In genomic region chr4:34784865-34785264, GRCm38 (mm10) we compare ENCODE assay signal across 13 mouse cellular contexts. TPM values are rescaled to one million over a fixed set of nuclear protein-coding genes. Genes with fewer than 3 reads are reported as not detected.
A peak's percentile ranks its signal among the peaks of the same experiment; 100 is the strongest.
DNase-seq lines count a peak whose midpoint lies in the region; ATAC-seq and TF ChIP-seq lines count a peak whose summit lies in the region.
"Had no signal": no experiment of that assay in that cellular context is flagged by ENCODE, and none has a peak within 500 bp of the region (broad histone marks: within the 10 kb centered on the region; RNA-seq: fewer than 3 reads in every experiment).

No protein-coding gene starts in this region.

- TF ChIP-seq CTCF in liver, embryonic 14.5 days (IDR thresholded peaks at IDR 0.05; ENCODE audit: low read depth) = peak; percentile 39; the same call in 1 of the 2 replicates

- H3K4me2 ChIP-seq in liver, embryonic 14.5 days (ENCODE audit: low read depth) = no peak overlapping the region
- no peak overlapping the region for H3K4me2 ChIP-seq in liver, embryonic 12.5 days
- H3K4me2 ChIP-seq: forebrain, embryonic 13.5 days had no signal

- no peak overlapping the region for H3K27ac ChIP-seq in liver, embryonic 14.5 days
- H3K27ac ChIP-seq in liver, embryonic 12.5 days = no peak overlapping the region
- H3K27ac ChIP-seq: forebrain, embryonic 13.5 days had no signal

- H3K27me3 ChIP-seq in liver, embryonic 14.5 days (ENCODE audit: control insufficient read depth, insufficient read depth, low read length) = no peaks in the 10 kb centered on the region
- no peaks in the 10 kb centered on the region; the same call in 1 of the 2 replicates for H3K27me3 ChIP-seq in liver, embryonic 12.5 days (replicated peaks)
- H3K27me3 ChIP-seq: forebrain, embryonic 13.5 days had no signal

- no peak for ATAC-seq in liver, embryonic 14.5 days (ENCODE audit: insufficient read depth)
- no peak for ATAC-seq in liver, embryonic 12.5 days
- ATAC-seq: forebrain, embryonic 13.5 days; hindbrain, embryonic 16.5 days had no signal

- no peak overlapping the region for H3K9ac ChIP-seq in liver, embryonic 14.5 days (replicated peaks)
- no peak overlapping the region for H3K9ac ChIP-seq in liver, embryonic 12.5 days
- H3K9ac ChIP-seq: forebrain, embryonic 13.5 days had no signal

- H3K4me1 ChIP-seq in liver, embryonic 14.5 days (replicated peaks; ENCODE audit: control insufficient read depth in 2 of 2, insufficient read depth in 2 of 2, low read length in 1 of 2) = no peaks in the 10 kb centered on the region
- no peaks in the 10 kb centered on the region for H3K4me1 ChIP-seq in liver, embryonic 12.5 days
- H3K4me1 ChIP-seq: forebrain, embryonic 13.5 days had no signal

- DNase-seq in embryo, embryonic 10 days (ENCODE audit: low spot score) = peak; percentile 20
- no peak for DNase-seq in embryo, embryonic 10.5 days (ENCODE audit: low spot score)
- no peak for DNase-seq in liver, embryonic 14.5 days (ENCODE audit: low read depth in 3 of 3, low spot score in 3 of 3)
- DNase-seq in ES-CJ7 (ENCODE audit: low read depth, low spot score) = peak; percentile 92
- DNase-seq in lung, postnatal 14 days = peak; percentile 6
- no peak for DNase-seq in layer of hippocampus, adult 9-10 months (ENCODE audit: low spot score)
- no peak for DNase-seq in urinary bladder, postnatal 10 days (ENCODE audit: low spot score)
- DNase-seq: adrenal gland, adult 2 months had no signal

- TF ChIP-seq EP300 in liver, embryonic 14.5 days (IDR thresholded peaks at IDR 0.05; ENCODE audit: low read depth) = no peak

- no peaks in the 10 kb centered on the region for H3K36me3 ChIP-seq in liver, embryonic 14.5 days (replicated peaks; ENCODE audit: control insufficient read depth, insufficient read depth, low read depth)
- no peaks in the 10 kb centered on the region for H3K36me3 ChIP-seq in liver, embryonic 12.5 days

- H3K4me3 ChIP-seq in liver, embryonic 14.5 days (ENCODE audit: insufficient read depth in 1 of 2, low read depth in 2 of 2, low read length in 2 of 2) = no peak overlapping the region
- H3K4me3 ChIP-seq in liver, embryonic 12.5 days = no peak overlapping the region
- H3K4me3 ChIP-seq: forebrain, embryonic 13.5 days; megakaryocyte, embryonic 14.5 days had no signal

- 51% methylated on average over 5 of the region's 5 CpGs for WGBS in liver, embryonic 14.5 days (ENCODE audit: insufficient replicate concordance)
- WGBS in liver, embryonic 12.5 days (ENCODE audit: insufficient replicate concordance) = 43% methylated on average over 5 of the region's 5 CpGs

- no peaks in the 10 kb centered on the region for H3K9me3 ChIP-seq in liver, embryonic 14.5 days (ENCODE audit: control insufficient read depth, low read length)
- H3K9me3 ChIP-seq in liver, embryonic 12.5 days (replicated peaks) = no peaks in the 10 kb centered on the region
- H3K9me3 ChIP-seq: forebrain, embryonic 13.5 days had no signal

RNA-seq across cellular contexts. Expression of gene Smim8, which starts 6.6 kb away (rescaled TPM):
- 4.0 and 8.5 TPM in 2 replicates for polyA plus RNA-seq in liver, embryonic 14.5 days (2012; rRNA removed)
- 26.4 and 30.6 TPM in 2 replicates for polyA plus RNA-seq in liver, embryonic 14.5 days (2014; fragmentation: Nextera tagmentation; extraction: Ambion mirVana)
- polyA plus RNA-seq in liver, embryonic 12.5 days (2016; fragmentation: Nextera tagmentation; extraction: Ambion mirVana) = 30.0 and 30.3 TPM in 2 replicates

RNA-seq across cellular contexts. Expression of gene Gm136, which starts 28.8 kb away (rescaled TPM):
- not detected in 2 replicates for polyA plus RNA-seq in liver, embryonic 14.5 days (2012; rRNA removed)
- polyA plus RNA-seq in liver, embryonic 14.5 days (2014; fragmentation: Nextera tagmentation; extraction: Ambion mirVana) = not detected in 2 replicates
- polyA plus RNA-seq in liver, embryonic 12.5 days (2016; fragmentation: Nextera tagmentation; extraction: Ambion mirVana) = not detected in 2 replicates
- polyA plus RNA-seq: adrenal gland, adult 2 months; C2C12; forebrain, embryonic 13.5 days; hindbrain, embryonic 16.5 days had no signal

RNA-seq across cellular contexts. Expression of gene Cfap206, which starts 54.9 kb away (rescaled TPM):
- not detected in 2 replicates for polyA plus RNA-seq in liver, embryonic 14.5 days (2012; rRNA removed)
- not detected in 2 replicates for polyA plus RNA-seq in liver, embryonic 14.5 days (2014; fragmentation: Nextera tagmentation; extraction: Ambion mirVana)
- polyA plus RNA-seq in liver, embryonic 12.5 days (2016; fragmentation: Nextera tagmentation; extraction: Ambion mirVana) = not detected in 2 replicates
- polyA plus RNA-seq: adrenal gland, adult 2 months had no signal

Comparison
In these comparisons a context has a peak if more than half of its experiments do, and no peak if none do; other contexts are left out.
1. DNase-seq: peak in embryo, embryonic 10 days (single experiment), ES-CJ7 (single experiment) and lung, postnatal 14 days (single experiment); none in embryo, embryonic 10.5 days (single experiment), liver, embryonic 14.5 days (0 of 3), layer of hippocampus, adult 9-10 months (single experiment) and urinary bladder, postnatal 10 days (single experiment).